ENCODE assay signal across 31 mouse cellular contexts in the genomic region with DNA sequence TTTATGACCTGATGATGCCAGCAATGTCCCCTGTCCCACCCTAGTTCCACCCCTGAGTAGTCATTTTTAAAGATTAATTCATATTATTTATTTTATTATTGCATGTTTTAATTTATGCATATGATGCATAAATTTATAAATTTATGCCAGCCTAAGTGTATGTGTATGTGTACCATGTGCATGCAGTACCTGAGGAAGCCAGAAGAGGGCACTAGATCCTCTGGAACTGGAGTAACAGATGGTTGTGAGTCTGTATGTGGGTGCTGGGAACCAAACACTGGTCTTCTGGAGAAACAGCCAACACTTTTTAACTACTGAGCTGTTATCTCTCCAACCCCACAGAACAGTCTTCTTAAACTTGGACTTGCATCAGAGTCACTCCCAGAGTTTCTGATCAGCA.
DNase-seq lines count a peak whose midpoint lies in the region; ATAC-seq and TF ChIP-seq lines count a peak whose summit lies in the region.
"Had no signal": no experiment of that assay in that cellular context is flagged by ENCODE, and none has a peak within 500 bp of the region (broad histone marks: within the 10 kb centered on the region; RNA-seq: fewer than 3 reads in every experiment).

No protein-coding gene starts in this region.

- TF ChIP-seq CTCF in layer of hippocampus, adult 2 months (conservative IDR thresholded peaks at IDR 0.05) = peak; percentile 58
- TF ChIP-seq CTCF in lung, postnatal 0 days (IDR thresholded peaks at IDR 0.05) = peak; percentile 24
- TF ChIP-seq CTCF in E14TG2a.4 (conservative IDR thresholded peaks at IDR 0.05; ENCODE audit: low read length) = peak; percentile 42

- DNase-seq in layer of hippocampus, adult 2 months (ENCODE audit: low spot score in 2 of 2) = no peak
- DNase-seq in layer of hippocampus, adult 18-20 months (ENCODE audit: low spot score in 2 of 2) = no peak
- no peak for DNase-seq in lung, postnatal 0 days (ENCODE audit: low spot score)
- no peak for DNase-seq in lung, adult 18-20 months
- peak; percentile 34 for DNase-seq in splenic B cell, adult 2 months (ENCODE audit: low read depth, low spot score)
- no peak for DNase-seq in heart, adult 9 months (ENCODE audit: low spot score in 2 of 2)
- no peak for DNase-seq in yolk sac, embryonic 10.5 days (ENCODE audit: low spot score)
- DNase-seq: adrenal gland, postnatal 25 days; cerebellum, adult 18-20 months; cerebellum, postnatal 10 days; gastrocnemius, postnatal 14 days; heart, adult 11 months; heart, postnatal 36 days; kidney, adult 9 months; kidney, postnatal 14 days; layer of hippocampus, postnatal 36 days; lung, adult 2 months; lung, postnatal 36 days; right cerebral cortex, postnatal 4 days; thymus, postnatal 4 days had no signal

- no peak overlapping the region for H3K4me3 ChIP-seq in layer of hippocampus, adult 2 months
- no peak overlapping the region for H3K4me3 ChIP-seq in lung, postnatal 0 days (ENCODE audit: low read depth, low read length)
- H3K4me3 ChIP-seq in E14TG2a.4 (replicated peaks; ENCODE audit: low read length) = no peak overlapping the region
- H3K4me3 ChIP-seq: embryonic facial prominence, embryonic 13.5 days; erythroblast, embryonic 14.5 days; forebrain, embryonic 12.5 days; hindbrain, embryonic 13.5 days; neural tube, embryonic 13.5 days had no signal

- H3K9ac ChIP-seq in lung, postnatal 0 days (replicated peaks; ENCODE audit: low read depth) = no peak overlapping the region
- H3K9ac ChIP-seq: embryonic facial prominence, embryonic 13.5 days; forebrain, embryonic 12.5 days; hindbrain, embryonic 13.5 days; neural tube, embryonic 13.5 days had no signal

- no peaks in the 10 kb centered on the region for H3K36me3 ChIP-seq in lung, postnatal 0 days (ENCODE audit: insufficient read depth, low read length)
- no peaks in the 10 kb centered on the region for H3K36me3 ChIP-seq in E14TG2a.4 (ENCODE audit: insufficient read depth, low read length)
- H3K36me3 ChIP-seq in splenic B cell, adult 2 months (ENCODE audit: control insufficient read depth, insufficient read depth, low read length, poor library complexity, severe bottlenecking) = peaks cover 11% of the 10 kb centered on the region; the same call in 1 of the 2 replicates
- H3K36me3 ChIP-seq: embryonic facial prominence, embryonic 13.5 days; forebrain, embryonic 12.5 days; G1E; hindbrain, embryonic 13.5 days; neural tube, embryonic 13.5 days had no signal

- H3K4me1 ChIP-seq in lung, postnatal 0 days (ENCODE audit: insufficient read depth, low read depth, low read length) = no peaks in the 10 kb centered on the region
- peaks cover 65% of the 10 kb centered on the region for H3K4me1 ChIP-seq in E14TG2a.4 (replicated peaks; ENCODE audit: low read depth, low read length)

- H3K27ac ChIP-seq in layer of hippocampus, adult 2 months = no peak overlapping the region
- H3K27ac ChIP-seq in lung, postnatal 0 days (ENCODE audit: low read length) = no peak overlapping the region
- H3K27ac ChIP-seq: embryonic facial prominence, embryonic 13.5 days; forebrain, embryonic 12.5 days; hindbrain, embryonic 13.5 days; neural tube, embryonic 13.5 days had no signal

- no peaks in the 10 kb centered on the region for H3K9me3 ChIP-seq in lung, postnatal 0 days (ENCODE audit: low read length)
- H3K9me3 ChIP-seq in E14TG2a.4 (ENCODE audit: low read length) = peaks cover 16% of the 10 kb centered on the region
- H3K9me3 ChIP-seq: hindbrain, embryonic 13.5 days had no signal

- no peak overlapping the region for H3K4me2 ChIP-seq in lung, postnatal 0 days (replicated peaks; ENCODE audit: low read depth, low read length)
- H3K4me2 ChIP-seq: embryonic facial prominence, embryonic 13.5 days; forebrain, embryonic 12.5 days; heart, embryonic 11.5 days; hindbrain, embryonic 13.5 days; midbrain, embryonic 11.5 days; neural tube, embryonic 13.5 days had no signal

- H3K27me3 ChIP-seq in lung, postnatal 0 days (replicated peaks; ENCODE audit: insufficient read depth, low read length) = no peaks in the 10 kb centered on the region
- H3K27me3 ChIP-seq in E14TG2a.4 (ENCODE audit: insufficient read depth, low read length) = peaks cover 7% of the 10 kb centered on the region
- H3K27me3 ChIP-seq in splenic B cell, adult 2 months (ENCODE audit: control insufficient read depth, insufficient read depth, low read length, poor library complexity, severe bottlenecking) = no peaks in the 10 kb centered on the region
- H3K27me3 ChIP-seq: hindbrain, embryonic 13.5 days; neural tube, embryonic 13.5 days had no signal

- no peak for ATAC-seq in lung, postnatal 0 days
- ATAC-seq: intestine, postnatal 0 days; Patski had no signal

- TF ChIP-seq EP300 in lung, postnatal 0 days (IDR thresholded peaks at IDR 0.05) = no peak
